Mouse (Mus musculus) spleen, adult 2 months (tissue): Measurements from ENCODE around the gene Tubgcp2.

Experiments used
- CTCF ChIP-seq: fragments of 200-500 bp; IDR thresholded peaks from 2 replicates; pipeline ENCODE4 v1.5.1; 2011; ENCODE audit warnings: mild to moderate bottlenecking, inconsistent platforms; ENCODE audit not compliant: insufficient read depth, insufficient read length, insufficient replicate concordance; ENCODE audit errors: extremely low read depth
- POLR2A ChIP-seq: fragments of 200-500 bp; IDR thresholded peaks from 2 replicates; pipeline ENCODE4 v1.6.1; 2011; ENCODE audit warnings: low read depth, low read length, inconsistent platforms

DNA sequence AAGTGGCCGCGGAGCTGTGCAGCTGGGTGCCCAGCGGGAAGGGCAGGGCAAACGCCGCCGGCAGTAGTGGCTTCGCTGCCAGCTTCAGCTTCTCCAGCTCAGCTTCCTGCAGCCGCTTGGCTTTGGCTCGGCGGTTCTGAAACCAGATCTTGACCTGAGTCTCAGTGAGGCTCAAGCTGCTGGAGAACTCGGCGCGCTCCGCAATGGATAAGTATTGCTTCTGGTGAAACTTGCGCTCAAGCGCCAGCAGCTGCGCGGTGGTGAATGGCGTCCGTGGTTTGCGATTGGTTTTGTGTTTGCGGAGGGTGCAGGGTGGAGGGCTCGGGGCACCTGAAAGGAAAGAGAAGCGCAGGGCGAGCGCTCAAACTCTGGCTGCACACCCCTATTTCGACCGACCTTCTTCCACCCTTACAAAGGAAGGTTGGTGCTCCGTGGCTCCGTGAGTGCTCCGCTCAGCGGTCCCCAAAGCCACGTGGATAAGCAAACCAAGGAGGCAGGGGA is 11.4 kb upstream of the Tubgcp2 start:
- no peak for TF ChIP-seq CTCF
- TF ChIP-seq POLR2A, result no peak
